Mouse (Mus musculus): ENCODE data around the gene Kank4.
"Not testable (repeated sequence)": the region's sequence is repeated elsewhere in the genome, so short reads cannot be mapped to it uniquely, and the experiment has no call there.

Gene Kank4

GRCm38 (mm10) chr4:98826701-98827100 is 9.4 kb upstream of the Kank4 start:
- no peak for DNase-seq

GRCm38 (mm10) chr4:98823740-98824139 is 6.4 kb upstream of the Kank4 start, which contains the start of gene I0C0044D17Rik:
TSS of gene I0C0044D17Rik (minus strand) at chr4:98823840.
- not testable (repeated sequence) for DNase-seq

- DNase-seq, result no peak
Measured at GRCm38 (mm10) chr4:98823047-98823446, 5.7 kb upstream of the Kank4 start.

GRCm38 (mm10) chr4:98822478-98822877 is 5.1 kb upstream of the Kank4 start:
- DNase-seq, result no peak

GRCm38 (mm10) chr4:98819216-98819755 is 1.9 kb upstream of the Kank4 start:
- DNase-seq, result no peak

- no peak for DNase-seq
Measured at GRCm38 (mm10) chr4:98816807-98817183, 542 bp downstream of the Kank4 start.

- DNase-seq, result no peak
Measured at GRCm38 (mm10) chr4:98806306-98806705, 11.0 kb downstream of the Kank4 start.

- no peak for DNase-seq
Measured at GRCm38 (mm10) chr4:98805291-98806048, 11.9 kb downstream of the Kank4 start.

GRCm38 (mm10) chr4:98804476-98805134 is 12.7 kb downstream of the Kank4 start:
- DNase-seq, result no peak

- DNase-seq, result no peak
Measured at GRCm38 (mm10) chr4:98801775-98802174, 15.6 kb downstream of the Kank4 start.

- no peak for DNase-seq
Measured at GRCm38 (mm10) chr4:98800824-98801223, 16.5 kb downstream of the Kank4 start.

- no peak for DNase-seq
Measured at GRCm38 (mm10) chr4:98796591-98797341, 20.6 kb downstream of the Kank4 start.

GRCm38 (mm10) chr4:98795241-98795640 is 22.1 kb downstream of the Kank4 start:
- DNase-seq, result no peak

- no peak for DNase-seq
Measured at GRCm38 (mm10) chr4:98793486-98793885, 23.9 kb downstream of the Kank4 start.

GRCm38 (mm10) chr4:98790721-98791120 is 26.6 kb downstream of the Kank4 start:
- DNase-seq, result no peak

GRCm38 (mm10) chr4:98789861-98790311 is 27.5 kb downstream of the Kank4 start:
- no peak for DNase-seq

- DNase-seq, result no peak
Measured at GRCm38 (mm10) chr4:98789133-98789765, 28.1 kb downstream of the Kank4 start.

GRCm38 (mm10) chr4:98786281-98786680 is 31.1 kb downstream of the Kank4 start:
- no peak for DNase-seq

GRCm38 (mm10) chr4:98785851-98786250 is 31.5 kb downstream of the Kank4 start:
- DNase-seq, result no peak

- DNase-seq, result no peak
Measured at GRCm38 (mm10) chr4:98778219-98778618, 39.1 kb downstream of the Kank4 start.

GRCm38 (mm10) chr4:98777464-98777863 is 39.9 kb downstream of the Kank4 start:
- DNase-seq, result no peak

- DNase-seq, result no peak
Measured at GRCm38 (mm10) chr4:98776721-98777427, 40.5 kb downstream of the Kank4 start.

Measured in spleen, adult 18-20 months (tissue).